Mouse (Mus musculus) thymus, adult 2 months (tissue): ENCODE results near the gene Jph3.

Experiments used
- CTCF ChIP-seq: fragments of 200-500 bp; IDR thresholded peaks from 2 replicates; pipeline ENCODE4 v1.5.1; 2012; ENCODE audit warnings: mild to moderate bottlenecking, control low read depth, low read length, moderate library complexity, borderline replicate concordance; ENCODE audit not compliant: control insufficient read depth, poor library complexity, insufficient read depth; ENCODE audit errors: extremely low read depth
- POLR2A ChIP-seq: fragments of 200-500 bp; IDR thresholded peaks from 2 replicates; pipeline ENCODE4 v1.6.1; 2012; ENCODE audit warnings: mild to moderate bottlenecking, low read length, control low read depth, moderate library complexity; ENCODE audit not compliant: control insufficient read depth, poor library complexity, insufficient read depth; ENCODE audit errors: extremely low read depth

GRCm38 (mm10) chr8:121717982-121718425, 11.4 kb upstream of the Jph3 start:
- no peak for TF ChIP-seq POLR2A
- no peak for TF ChIP-seq CTCF
